Mouse (Mus musculus) cortical plate, adult 2 months (tissue): ENCODE measurements around the gene Fam50b. TPM values are rescaled to one million over a fixed set of nuclear protein-coding genes. Genes with fewer than 3 reads are reported as not detected.

Source experiments
- H3K27ac ChIP-seq: fragments of 200-500 bp; 2 replicates; pipeline ENCODE4 v1.5.1; 2012; ENCODE audit warnings: low read length, control low read depth, inconsistent platforms; ENCODE audit not compliant: insufficient read depth
- H3K4me1 ChIP-seq: fragments of 200-500 bp; 2 replicates; pipeline ENCODE4 v1.6.1; 2011; ENCODE audit warnings: low read length; ENCODE audit not compliant: control insufficient read depth, insufficient read depth
- H3K4me3 ChIP-seq: fragments of 200-500 bp; 2 replicates; pipeline ENCODE4 v1.5.1; 2011; ENCODE audit warnings: mild to moderate bottlenecking, low read length, control low read depth; ENCODE audit not compliant: insufficient read depth
- CTCF ChIP-seq: fragments of 200-500 bp; IDR thresholded peaks from 2 replicates; pipeline ENCODE4 v1.5.1; 2011; ENCODE audit warnings: mild to moderate bottlenecking, control low read depth, low read length; ENCODE audit not compliant: insufficient read depth; ENCODE audit errors: extremely low read depth
- POLR2A ChIP-seq: fragments of 200-500 bp; IDR thresholded peaks from 2 replicates; pipeline ENCODE4 v1.6.1; 2011; ENCODE audit warnings: mild to moderate bottlenecking, low read length, control low read depth; ENCODE audit not compliant: insufficient read depth; ENCODE audit errors: extremely low read depth
- polyA plus RNA-seq: library from polyadenylated mRNA; depleted of rRNA; stranded (reverse); fragments of >200 nt; gene quantifications from 2 replicates; pipeline ENCODE4 v1.2.3, GENCODE M21; 2012; rRNA removed

Gene Fam50b
- polyA plus RNA-seq, 1 experiment: not detected

GRCm38 (mm10) chr13:34784818-34785217, 50.2 kb downstream of the Fam50b start:
- TF ChIP-seq POLR2A: no peak
- TF ChIP-seq CTCF: no peak
- no peak overlapping the region for H3K4me3 ChIP-seq
- H3K27ac ChIP-seq: no peak overlapping the region
- no peaks in the 10 kb centered on the region for H3K4me1 ChIP-seq

DNA sequence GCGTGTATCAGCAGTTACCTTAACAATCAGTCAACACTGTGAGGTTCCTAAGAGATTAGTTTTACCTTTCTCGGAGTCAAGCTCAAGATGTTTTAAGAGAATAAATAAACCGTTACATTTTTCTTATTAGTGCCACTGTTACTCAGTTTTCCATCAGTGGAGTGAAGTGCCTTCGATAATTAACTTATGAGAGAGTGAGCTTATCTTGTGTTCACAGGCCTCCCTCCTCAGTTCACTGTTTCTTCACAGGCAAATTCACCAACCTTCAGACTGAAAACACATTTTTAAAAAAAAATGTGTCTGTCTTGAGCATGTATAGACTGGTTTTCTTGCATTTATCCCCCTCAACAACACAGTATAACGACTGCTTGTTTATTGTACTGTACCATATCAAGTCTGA, 52.0 kb downstream of the Fam50b start:
- TF ChIP-seq POLR2A (no peak), CTCF (no peak)
- H3K4me3 ChIP-seq: no peak overlapping the region
- no peak overlapping the region for H3K27ac ChIP-seq

DNA sequence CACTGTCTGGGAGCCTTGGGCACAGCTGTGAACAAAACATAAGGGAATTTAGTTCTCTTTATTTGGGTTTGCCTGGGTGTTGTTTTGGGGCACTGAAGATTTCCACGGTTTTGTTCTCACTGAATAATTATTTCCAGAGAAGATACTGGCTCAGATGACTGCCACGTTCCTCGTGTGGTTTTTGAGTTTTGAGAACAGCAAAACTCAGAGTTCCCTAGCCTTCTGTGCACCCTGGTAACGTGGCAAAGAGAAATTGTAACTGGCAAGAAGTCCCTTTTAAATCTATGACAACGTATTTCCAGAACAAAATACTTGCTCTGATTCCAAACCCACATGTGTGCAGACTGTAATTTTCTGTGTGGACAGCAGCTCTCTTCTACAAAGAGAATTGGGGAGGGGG, 52.9 kb downstream of the Fam50b start:
- Histone ChIP-seq H3K4me1 (no peaks in the 10 kb centered on the region), H3K27ac (no peak overlapping the region), H3K4me3 (no peak overlapping the region)
- TF ChIP-seq POLR2A (no peak), CTCF (no peak)

More for the DNA sequence above, 52.0 kb downstream of the Fam50b start:
- no peaks in the 10 kb centered on the region for H3K4me1 ChIP-seq

- H3K27ac ChIP-seq: no peak overlapping the region
- no peak overlapping the region for H3K4me3 ChIP-seq
- H3K4me1 ChIP-seq: no peaks in the 10 kb centered on the region
- TF ChIP-seq CTCF (no peak), POLR2A (no peak)
These were observed 54.6 kb downstream of the Fam50b start for GRCm38 (mm10) chr13:34789176-34789818.

- TF ChIP-seq POLR2A (no peak), CTCF (no peak)
- Histone ChIP-seq H3K4me1 (no peaks in the 10 kb centered on the region), H3K4me3 (no peak overlapping the region)
These were observed 58.4 kb downstream of the Fam50b start for GRCm38 (mm10) chr13:34793066-34793465.

DNA sequence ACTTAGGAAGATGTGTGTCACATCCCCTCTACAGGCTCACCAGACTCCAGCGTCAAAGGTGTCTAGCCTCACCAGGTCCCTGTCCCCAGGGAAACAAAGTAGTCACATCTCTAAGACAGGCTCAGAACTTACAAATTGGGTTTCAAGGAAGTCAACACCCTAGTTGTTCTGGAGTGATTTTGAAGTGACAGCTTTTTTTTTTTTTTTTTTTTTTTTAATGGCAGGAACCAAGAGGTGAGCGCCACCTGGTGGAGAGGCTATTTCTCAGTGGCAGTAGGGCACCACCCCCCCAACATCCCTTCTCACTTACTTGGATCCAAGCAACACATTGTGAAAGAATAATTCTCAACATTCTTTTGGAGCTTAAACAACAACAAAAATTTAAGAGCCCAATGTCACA, 59.2 kb downstream of the Fam50b start:
- no peak overlapping the region for H3K4me3 ChIP-seq
- TF ChIP-seq POLR2A (no peak), CTCF (peak; percentile 47)
- no peak overlapping the region for H3K27ac ChIP-seq
- H3K4me1 ChIP-seq: no peaks in the 10 kb centered on the region

More at GRCm38 (mm10) chr13:34793066-34793465, 58.4 kb downstream of the Fam50b start:
- no peak overlapping the region for H3K27ac ChIP-seq

- Histone ChIP-seq H3K4me1 (no peaks in the 10 kb centered on the region), H3K4me3 (no peak overlapping the region), H3K27ac (no peak overlapping the region)
- TF ChIP-seq CTCF (no peak), POLR2A (no peak)
These were observed 59.8 kb downstream of the Fam50b start for GRCm38 (mm10) chr13:34794426-34794825.

Other genes with a start within 250 kb of the Fam50b start
- 8.2 and 9.3 TPM in 2 replicates for gene Pxdc1, start 81.4 kb upstream of the Fam50b start, polyA plus RNA-seq
- 91.6 and 103 TPM in 2 replicates for gene Prpf4b, start 140.5 kb downstream of the Fam50b start, polyA plus RNA-seq
- 0.68 and 0.88 TPM in 2 replicates for gene Fam217a, start 189.5 kb downstream of the Fam50b start, polyA plus RNA-seq
- not detected in 2 replicates for gene 4933417A18Rik, start 189.6 kb downstream of the Fam50b start, polyA plus RNA-seq
- gene Eci3, start 229.0 kb downstream of the Fam50b start, polyA plus RNA-seq: not detected in 2 replicates